Mouse (Mus musculus): ENCODE measurements at regions not wholly inside any gene's neighbourhood (a gene's known extent, or its start where the extent isn't known, plus 50 kb on each side); places are given as distances from the start of the nearest gene placed in this dataset.
A peak's percentile ranks its signal among the peaks of the same experiment; 100 is the strongest.

DNA sequence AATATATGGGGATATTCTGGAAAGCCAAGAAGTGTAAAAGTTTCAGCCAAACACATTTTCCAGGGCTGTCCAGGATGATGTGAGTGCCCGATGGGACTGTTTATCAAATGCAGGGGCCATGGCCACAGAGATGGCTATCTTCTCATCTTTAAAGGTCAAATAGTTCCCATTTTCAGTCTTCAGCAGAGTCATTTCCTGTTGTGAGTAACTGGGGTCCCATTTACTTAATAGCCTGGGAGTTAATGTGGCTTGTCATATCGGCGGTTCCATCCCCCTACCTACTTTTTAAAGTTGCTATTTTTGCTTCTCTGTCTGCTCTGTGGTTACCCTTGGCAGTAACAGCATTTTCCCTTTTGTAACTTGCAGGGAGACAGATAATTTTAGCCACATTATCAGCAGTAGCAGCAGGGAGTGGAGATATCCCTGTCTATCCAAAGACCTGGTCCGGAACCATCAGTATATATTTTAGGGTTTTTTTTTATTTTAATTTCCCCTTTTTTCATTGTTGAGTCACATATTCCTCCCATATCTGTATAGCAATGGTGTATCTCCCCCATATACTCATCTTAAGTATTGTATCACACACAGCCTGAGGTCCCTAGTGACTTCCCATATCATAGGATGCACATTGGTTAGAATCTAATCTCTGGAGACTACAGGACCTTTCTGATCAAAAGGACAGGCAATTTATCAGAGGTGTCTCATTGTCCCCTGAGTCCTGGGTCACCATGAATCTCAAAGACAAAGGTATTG is 103.2 kb downstream of the Stk35 start:
- H3K27ac ChIP-seq (replicated peaks; ENCODE audit: low read depth, low read length): no peak overlapping the region
- no peak overlapping the region for H3K9ac ChIP-seq (replicated peaks; ENCODE audit: low read length)
- no peak overlapping the region for H3K4me2 ChIP-seq (ENCODE audit: low read depth, low read length)
- 61% methylated on average over 4 of the region's 4 CpGs for WGBS
- no peaks in the 10 kb centered on the region for H3K9me3 ChIP-seq (replicated peaks; ENCODE audit: control insufficient read depth, low read length)
- ATAC-seq (replicated peaks; ENCODE audit: insufficient number of reproducible peaks, low FRiP score, low TSS enrichment, low read depth): no peak
- no peaks in the 10 kb centered on the region for H3K4me1 ChIP-seq (ENCODE audit: control insufficient read depth, insufficient read depth, low read length)
- no peaks in the 10 kb centered on the region for H3K36me3 ChIP-seq (replicated peaks; ENCODE audit: control insufficient read depth, insufficient read depth, low read depth, low read length)
- no peak for DNase-seq (ENCODE audit: low spot score)
- no peaks in the 10 kb centered on the region for H3K27me3 ChIP-seq (ENCODE audit: control insufficient read depth, insufficient read depth, low read length)
- no peak overlapping the region for H3K4me3 ChIP-seq (ENCODE audit: low read depth, low read length)

DNA sequence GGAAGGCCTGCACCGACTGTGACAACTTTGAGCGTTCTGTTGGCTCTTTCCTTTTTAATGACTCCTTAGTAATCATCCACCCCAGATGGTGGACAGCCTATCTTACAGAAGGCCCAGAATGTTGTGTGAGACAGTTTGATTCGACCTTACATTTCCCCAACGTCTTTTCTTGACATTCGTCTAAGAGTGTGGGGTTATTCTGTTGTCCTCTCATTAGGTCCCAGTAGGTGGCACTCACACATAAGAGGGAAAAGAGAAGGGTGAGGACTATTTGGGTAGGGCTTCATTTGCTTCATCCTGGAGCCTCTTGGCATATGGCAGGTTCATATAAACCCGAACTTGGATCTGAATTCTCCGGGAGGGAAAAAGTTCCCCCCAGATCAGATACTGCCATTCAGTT is 104.4 kb downstream of the Stk35 start:
- ATAC-seq (replicated peaks; ENCODE audit: insufficient number of reproducible peaks, low FRiP score, low TSS enrichment, low read depth): no peak
- DNase-seq (ENCODE audit: low spot score): peak; percentile 58

DNA sequence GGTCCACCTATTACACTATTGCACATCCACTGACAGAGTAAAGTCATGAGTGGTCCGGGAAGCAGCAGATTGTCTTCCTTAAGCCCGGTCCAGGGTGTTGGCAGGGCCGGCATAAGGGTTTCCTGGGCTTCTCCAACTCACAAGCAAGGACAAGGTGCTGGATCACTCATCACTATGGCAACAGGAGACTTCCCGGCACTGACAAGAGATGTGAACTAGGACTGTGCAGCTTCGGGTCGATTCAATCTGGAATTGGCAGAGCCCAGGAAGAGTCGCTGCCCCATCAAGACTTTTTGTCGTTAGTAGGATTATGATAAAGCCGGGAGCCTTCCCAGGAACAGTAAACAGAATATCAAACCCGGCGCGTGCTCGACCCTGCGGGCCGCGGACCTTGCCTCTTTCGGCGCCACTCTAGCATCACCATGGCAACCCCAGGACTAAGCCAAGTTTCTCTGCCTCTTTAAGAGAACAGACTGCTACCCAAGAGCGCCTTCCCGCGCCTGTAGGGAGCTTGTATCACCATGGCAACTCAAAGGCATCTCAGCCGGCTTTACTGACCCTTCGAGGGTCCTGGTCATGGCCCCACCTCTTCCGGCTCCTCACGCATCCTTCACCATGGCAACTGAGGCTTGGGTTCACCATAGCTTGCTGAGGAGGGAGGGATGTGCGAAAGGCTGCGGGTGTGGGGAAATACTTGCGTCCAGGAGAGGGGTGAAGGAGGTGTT is 103.3 kb upstream of the Tgm3 start:
- peak; percentile 96 for ATAC-seq (replicated peaks; ENCODE audit: insufficient number of reproducible peaks, low FRiP score, low TSS enrichment, low read depth)
- H3K27me3 ChIP-seq (ENCODE audit: control insufficient read depth, insufficient read depth, low read length): no peaks in the 10 kb centered on the region
- no peak overlapping the region for H3K27ac ChIP-seq (replicated peaks; ENCODE audit: low read depth, low read length)

More for the DNA sequence above, 104.4 kb downstream of the Stk35 start:
- Histone ChIP-seq H3K4me3 (ENCODE audit: low read depth, low read length) (no peak overlapping the region), H3K4me1 (ENCODE audit: control insufficient read depth, insufficient read depth, low read length) (no peaks in the 10 kb centered on the region), H3K27me3 (ENCODE audit: control insufficient read depth, insufficient read depth, low read length) (no peaks in the 10 kb centered on the region), H3K36me3 (replicated peaks; ENCODE audit: control insufficient read depth, insufficient read depth, low read depth, low read length) (no peaks in the 10 kb centered on the region), H3K9me3 (replicated peaks; ENCODE audit: control insufficient read depth, low read length) (no peaks in the 10 kb centered on the region), H3K9ac (replicated peaks; ENCODE audit: low read length) (no peak overlapping the region), H3K4me2 (ENCODE audit: low read depth, low read length) (no peak overlapping the region), H3K27ac (replicated peaks; ENCODE audit: low read depth, low read length) (no peak overlapping the region)
- 44% methylated on average over 7 of the region's 7 CpGs for WGBS

DNA sequence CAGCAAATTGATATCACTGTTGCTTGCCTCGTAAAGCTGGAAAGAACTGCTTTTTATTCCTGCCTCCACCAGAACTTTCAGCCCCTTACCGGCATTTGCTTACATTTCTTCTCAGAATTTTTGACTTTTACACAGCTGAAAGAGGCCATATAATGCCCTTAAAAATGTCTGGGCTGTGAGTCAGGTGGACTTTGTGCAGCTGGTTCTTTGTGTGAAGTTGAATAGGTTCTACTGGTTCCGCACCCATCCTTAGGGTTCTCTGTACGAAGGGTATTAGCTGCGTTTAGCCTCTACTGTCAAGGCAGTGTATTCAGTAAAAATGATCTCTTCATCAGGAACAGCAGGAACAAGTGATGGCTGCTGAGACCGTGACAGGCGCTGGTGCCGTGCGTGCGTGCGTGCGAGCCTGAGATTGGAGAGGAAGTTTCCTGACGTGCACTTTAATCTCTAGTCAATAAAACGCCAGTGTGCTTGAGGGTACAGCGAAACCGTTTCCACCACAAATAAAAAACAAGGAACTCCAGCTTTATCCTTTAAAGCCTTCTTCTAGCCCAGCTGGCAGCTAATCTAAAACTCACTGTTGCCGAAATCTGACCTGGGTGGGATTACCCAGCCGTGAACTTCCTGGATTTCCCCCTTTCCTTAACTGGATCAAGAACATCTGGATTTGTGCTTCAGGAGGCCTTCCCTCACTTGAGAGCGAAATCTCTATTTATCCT is 100.8 kb upstream of the Tgm3 start:
- Histone ChIP-seq H3K4me2 (ENCODE audit: low read depth, low read length) (no peak overlapping the region), H3K4me1 (ENCODE audit: control insufficient read depth, insufficient read depth, low read length) (no peaks in the 10 kb centered on the region), H3K36me3 (replicated peaks; ENCODE audit: control insufficient read depth, insufficient read depth, low read depth, low read length) (no peaks in the 10 kb centered on the region), H3K27ac (replicated peaks; ENCODE audit: low read depth, low read length) (no peak overlapping the region), H3K9me3 (replicated peaks; ENCODE audit: control insufficient read depth, low read length) (no peaks in the 10 kb centered on the region), H3K27me3 (ENCODE audit: control insufficient read depth, insufficient read depth, low read length) (no peaks in the 10 kb centered on the region), H3K9ac (replicated peaks; ENCODE audit: low read length) (no peak overlapping the region), H3K4me3 (ENCODE audit: low read depth, low read length) (no peak overlapping the region)
- WGBS: 35% methylated on average over 19 of the region's 19 CpGs
- ATAC-seq (replicated peaks; ENCODE audit: insufficient number of reproducible peaks, low FRiP score, low TSS enrichment, low read depth): no peak
- DNase-seq (ENCODE audit: low spot score): peak; percentile 79

More for the DNA sequence above, 103.3 kb upstream of the Tgm3 start:
- H3K4me1 ChIP-seq (ENCODE audit: control insufficient read depth, insufficient read depth, low read length): no peaks in the 10 kb centered on the region
- peak; percentile 87 for DNase-seq (ENCODE audit: low spot score)
- WGBS: 2% methylated on average over 28 of the region's 28 CpGs
- H3K9ac ChIP-seq (replicated peaks; ENCODE audit: low read length): no peak overlapping the region
- H3K36me3 ChIP-seq (replicated peaks; ENCODE audit: control insufficient read depth, insufficient read depth, low read depth, low read length): no peaks in the 10 kb centered on the region
- H3K4me3 ChIP-seq (ENCODE audit: low read depth, low read length): peak overlapping the region; percentile 31
- peak overlapping the region; percentile 54 for H3K4me2 ChIP-seq (ENCODE audit: low read depth, low read length)
- no peaks in the 10 kb centered on the region for H3K9me3 ChIP-seq (replicated peaks; ENCODE audit: control insufficient read depth, low read length)

DNA sequence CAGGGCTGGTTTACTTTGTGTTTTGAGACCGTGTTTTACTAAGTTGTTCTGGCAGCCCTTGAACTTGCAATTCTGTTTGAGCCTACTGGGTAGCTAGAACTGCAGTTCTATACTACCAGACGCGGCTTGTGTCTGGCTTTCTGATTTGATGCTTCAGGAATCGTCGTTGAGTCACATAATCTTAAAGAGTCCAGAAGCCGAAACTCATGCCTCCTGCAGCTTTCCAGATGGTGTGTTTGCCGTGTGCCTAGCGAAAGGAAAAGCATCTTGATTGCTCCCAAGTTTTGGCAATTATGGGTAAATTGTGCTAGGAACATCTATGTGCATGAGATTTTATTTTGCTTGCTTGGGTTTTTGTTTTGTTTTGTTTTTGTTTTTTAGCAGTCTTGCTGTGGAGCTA is 99.6 kb upstream of the Tgm3 start:
- Histone ChIP-seq H3K9me3 (replicated peaks; ENCODE audit: control insufficient read depth, low read length) (no peaks in the 10 kb centered on the region), H3K27ac (replicated peaks; ENCODE audit: low read depth, low read length) (no peak overlapping the region), H3K36me3 (replicated peaks; ENCODE audit: control insufficient read depth, insufficient read depth, low read depth, low read length) (no peaks in the 10 kb centered on the region), H3K9ac (replicated peaks; ENCODE audit: low read length) (no peak overlapping the region), H3K4me2 (ENCODE audit: low read depth, low read length) (no peak overlapping the region), H3K4me3 (ENCODE audit: low read depth, low read length) (no peak overlapping the region), H3K27me3 (ENCODE audit: control insufficient read depth, insufficient read depth, low read length) (no peaks in the 10 kb centered on the region), H3K4me1 (ENCODE audit: control insufficient read depth, insufficient read depth, low read length) (no peaks in the 10 kb centered on the region)
- ATAC-seq (replicated peaks; ENCODE audit: insufficient number of reproducible peaks, low FRiP score, low TSS enrichment, low read depth) (no peak), DNase-seq (ENCODE audit: low spot score) (peak; percentile 33)
- 61% methylated on average over 8 of the region's 8 CpGs for WGBS

DNA sequence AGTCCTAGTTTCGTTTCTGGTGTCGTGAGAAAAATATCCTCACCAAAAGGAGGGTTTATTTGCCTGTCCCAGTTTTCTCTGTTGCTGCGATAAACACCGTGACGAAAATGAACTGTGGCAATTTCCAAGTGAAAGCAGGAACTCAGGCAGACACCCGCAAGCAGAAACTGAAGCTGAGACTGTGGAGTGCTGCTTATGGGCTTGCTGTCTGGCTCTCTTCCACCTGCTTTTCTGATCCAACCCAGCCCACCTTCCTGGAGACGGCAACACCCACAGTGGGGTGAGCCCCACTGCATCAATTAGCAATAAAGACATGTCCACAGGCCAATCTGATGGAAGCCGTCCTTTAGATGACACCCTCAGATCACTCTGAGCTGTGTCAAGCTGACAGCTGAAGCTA is 97.9 kb upstream of the Tgm3 start:
- ATAC-seq (replicated peaks; ENCODE audit: insufficient number of reproducible peaks, low FRiP score, low TSS enrichment, low read depth) (no peak), DNase-seq (ENCODE audit: low spot score) (no peak)
- no peak overlapping the region for H3K4me3 ChIP-seq (ENCODE audit: low read depth, low read length)
- no peak overlapping the region for H3K9ac ChIP-seq (replicated peaks; ENCODE audit: low read length)
- no peaks in the 10 kb centered on the region for H3K4me1 ChIP-seq (ENCODE audit: control insufficient read depth, insufficient read depth, low read length)
- no peaks in the 10 kb centered on the region for H3K9me3 ChIP-seq (replicated peaks; ENCODE audit: control insufficient read depth, low read length)
- no peak overlapping the region for H3K4me2 ChIP-seq (ENCODE audit: low read depth, low read length)
- 83% methylated on average over 8 of the region's 8 CpGs for WGBS
- no peak overlapping the region for H3K27ac ChIP-seq (replicated peaks; ENCODE audit: low read depth, low read length)
- H3K27me3 ChIP-seq (ENCODE audit: control insufficient read depth, insufficient read depth, low read length): no peaks in the 10 kb centered on the region
- H3K36me3 ChIP-seq (replicated peaks; ENCODE audit: control insufficient read depth, insufficient read depth, low read depth, low read length): no peaks in the 10 kb centered on the region

DNA sequence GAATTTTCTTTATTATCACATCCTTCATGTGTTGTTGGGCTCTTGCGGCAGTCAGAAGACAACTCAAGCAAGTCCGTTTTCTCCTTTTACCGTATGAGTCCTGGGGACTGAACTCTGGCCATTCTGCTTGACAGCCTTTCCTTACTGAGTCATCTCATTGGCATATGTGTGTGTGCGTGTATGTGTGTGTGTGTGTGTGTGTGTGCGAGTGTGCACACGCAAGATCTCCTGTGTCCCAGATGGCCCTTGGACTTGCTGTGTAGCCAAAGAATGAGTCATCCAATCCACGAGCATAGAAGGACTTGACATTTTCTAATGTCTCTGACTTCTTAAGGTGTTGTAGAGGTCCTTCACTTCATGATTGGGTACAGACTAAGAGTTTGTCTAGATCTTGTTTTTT is 95.7 kb upstream of the Tgm3 start:
- no peaks in the 10 kb centered on the region for H3K9me3 ChIP-seq (replicated peaks; ENCODE audit: control insufficient read depth, low read length)
- DNase-seq (ENCODE audit: low spot score) (no peak), ATAC-seq (replicated peaks; ENCODE audit: insufficient number of reproducible peaks, low FRiP score, low TSS enrichment, low read depth) (no peak)
- no peaks in the 10 kb centered on the region for H3K4me1 ChIP-seq (ENCODE audit: control insufficient read depth, insufficient read depth, low read length)
- H3K9ac ChIP-seq (replicated peaks; ENCODE audit: low read length): no peak overlapping the region
- no peaks in the 10 kb centered on the region for H3K36me3 ChIP-seq (replicated peaks; ENCODE audit: control insufficient read depth, insufficient read depth, low read depth, low read length)
- H3K4me3 ChIP-seq (ENCODE audit: low read depth, low read length): no peak overlapping the region
- 92% methylated on average over 7 of the region's 7 CpGs for WGBS
- H3K27ac ChIP-seq (replicated peaks; ENCODE audit: low read depth, low read length): no peak overlapping the region
- H3K4me2 ChIP-seq (ENCODE audit: low read depth, low read length): no peak overlapping the region
- no peaks in the 10 kb centered on the region for H3K27me3 ChIP-seq (ENCODE audit: control insufficient read depth, insufficient read depth, low read length)
